Mouse (Mus musculus) bone marrow macrophage, adult 2 months (primary cell): ENCODE results near the gene Scarb1.

Experiments used
- CTCF ChIP-seq: IDR thresholded peaks from 2 replicates; pipeline ENCODE4 v1.5.1; 2012; ENCODE audit warnings: low read depth, mild to moderate bottlenecking, low read length, moderate library complexity
- POLR2A ChIP-seq: IDR thresholded peaks from 2 replicates; pipeline ENCODE4 v1.6.1; 2012; ENCODE audit warnings: mild to moderate bottlenecking, low read depth, low read length, borderline replicate concordance

DNA sequence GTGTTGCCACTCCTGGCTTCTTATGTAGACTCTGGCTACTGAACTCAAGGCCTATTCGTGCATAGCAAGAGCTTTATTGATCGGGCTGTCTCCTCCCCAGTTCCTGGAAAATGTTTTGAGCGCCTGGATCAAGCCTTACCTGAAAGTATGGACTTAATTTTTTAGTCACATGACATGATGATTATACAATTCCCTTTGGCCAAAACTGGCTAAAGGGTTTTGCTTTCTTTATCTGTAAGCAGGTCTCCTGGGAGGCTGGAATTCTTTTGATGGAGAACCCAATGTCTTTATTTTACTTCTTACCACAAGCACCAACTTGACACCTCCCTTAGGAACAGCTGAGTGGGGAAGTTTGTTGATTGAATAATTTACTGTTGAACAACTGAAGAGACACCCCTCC lies 87.4 kb downstream of the Scarb1 start:
- TF ChIP-seq CTCF (no peak), POLR2A (no peak)
